Comparison of ENCODE assay signal across 8 mouse cellular contexts in the genomic region with DNA sequence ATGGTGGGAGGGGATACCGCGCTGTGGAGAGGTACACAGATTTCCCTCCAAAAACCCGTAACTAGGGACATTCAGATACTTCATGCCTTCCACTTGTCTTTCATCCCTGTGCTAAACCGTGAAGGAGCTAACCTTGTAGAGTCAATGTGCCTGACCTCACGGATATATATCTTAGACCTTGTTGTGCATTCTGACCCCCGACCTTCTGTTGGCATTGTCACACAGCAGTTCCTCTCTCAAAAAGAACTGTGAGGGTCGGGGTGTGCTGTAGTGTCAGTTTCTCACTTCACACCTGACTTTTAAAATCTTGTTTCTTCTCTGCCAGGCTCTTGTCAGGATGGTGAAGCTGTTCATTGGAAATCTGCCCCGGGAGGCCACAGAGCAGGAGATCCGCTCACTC. TPM values are rescaled to one million over a fixed set of nuclear protein-coding genes. Genes with fewer than 3 reads are reported as not detected.
DNase-seq lines count a peak whose midpoint lies in the region; ATAC-seq and TF ChIP-seq lines count a peak whose summit lies in the region.

No protein-coding gene starts in this region.

- H3K9ac ChIP-seq in liver, embryonic 15.5 days: peak overlapping the region; percentile 77

- no peaks in the 10 kb centered on the region for H3K27me3 ChIP-seq in erythroblast, embryonic 14.5 days (ENCODE audit: control insufficient read depth)
- H3K27me3 ChIP-seq in thymus, adult 2 months (ENCODE audit: control insufficient read depth, insufficient read depth, low read length): no peaks in the 10 kb centered on the region
- H3K27me3 ChIP-seq in liver, embryonic 15.5 days: no peaks in the 10 kb centered on the region

- no peak for DNase-seq in thymus, adult 2 months
- no peak for DNase-seq in thymus, postnatal 25 days
- DNase-seq in adrenal gland, adult 2 months: no peak
- no peak for DNase-seq in testis, postnatal 10 days (ENCODE audit: low spot score)
- no peak for DNase-seq in cerebellum, adult 18-20 months

- no peak for TF ChIP-seq CTCF in thymus, adult 2 months (IDR thresholded peaks at IDR 0.05; ENCODE audit: borderline replicate concordance, control insufficient read depth, extremely low read depth, insufficient read depth, low read length, poor library complexity)

- no peak for ATAC-seq in erythroblast, adult 5-6 weeks (replicated peaks; ENCODE audit: low FRiP score, poor library complexity, severe bottlenecking)
- ATAC-seq in liver, embryonic 15.5 days (ENCODE audit: insufficient read depth): no peak

- H3K27ac ChIP-seq in thymus, adult 2 months (ENCODE audit: control insufficient read depth, insufficient read depth, low read length): peak overlapping the region; percentile 63; the same call in 1 of the 2 replicates
- H3K27ac ChIP-seq in liver, embryonic 15.5 days (replicated peaks): peak overlapping the region; percentile 85

- no peaks in the 10 kb centered on the region for H3K9me3 ChIP-seq in erythroblast, embryonic 14.5 days (ENCODE audit: control insufficient read depth, low read length)
- H3K9me3 ChIP-seq in liver, embryonic 15.5 days (replicated peaks): no peaks in the 10 kb centered on the region

- H3K4me3 ChIP-seq in erythroblast, embryonic 14.5 days (replicated peaks): peak overlapping the region; percentile 82
- peak overlapping the region; percentile 71 for H3K4me3 ChIP-seq in thymus, adult 2 months (ENCODE audit: control insufficient read depth, insufficient read depth, low read length)
- H3K4me3 ChIP-seq in liver, embryonic 15.5 days (replicated peaks): peak overlapping the region; percentile 79

- TF ChIP-seq POLR2A in thymus, adult 2 months (IDR thresholded peaks at IDR 0.05; ENCODE audit: control insufficient read depth, extremely low read depth, insufficient read depth, low read length, poor library complexity): no peak

- 13% methylated on average over 9 of the region's 9 CpGs for WGBS in thymus, adult 2 months
- 12% methylated on average over 9 of the region's 9 CpGs for WGBS in liver, embryonic 15.5 days (ENCODE audit: insufficient replicate concordance)

- H3K4me1 ChIP-seq in erythroblast, embryonic 14.5 days (ENCODE audit: control insufficient read depth): peaks cover 28% of the 10 kb centered on the region
- H3K4me1 ChIP-seq in thymus, adult 2 months (replicated peaks; ENCODE audit: control insufficient read depth, insufficient read depth, low read length): peaks cover 11% of the 10 kb centered on the region
- peaks cover 22% of the 10 kb centered on the region for H3K4me1 ChIP-seq in liver, embryonic 15.5 days (replicated peaks)

- peaks cover 38% of the 10 kb centered on the region for H3K36me3 ChIP-seq in erythroblast, embryonic 14.5 days (ENCODE audit: control insufficient read depth)
- H3K36me3 ChIP-seq in thymus, adult 2 months (ENCODE audit: control insufficient read depth, insufficient read depth, low read length): no peaks in the 10 kb centered on the region; the same call in 1 of the 2 replicates
- peaks cover 18% of the 10 kb centered on the region for H3K36me3 ChIP-seq in liver, embryonic 15.5 days (replicated peaks)

- peak overlapping the region; percentile 85 for H3K4me2 ChIP-seq in liver, embryonic 15.5 days

RNA-seq across cellular contexts. Expression of a gene that starts 0.6 kb away (rescaled TPM):
- polyA plus RNA-seq in erythroblast, embryonic 14.5 days (2012): 0.32 and 0.47 TPM in 2 replicates
- 0.58 and 4.0 TPM in 2 replicates for total RNA-seq in erythroblast, adult 5-6 weeks (2015; ENCODE audit: low replicate concordance)
- total RNA-seq in erythroblast, adult 5-6 weeks (2017; ENCODE audit: low replicate concordance): 6.6 and 7.5 TPM in 2 replicates
- 20.0 and 20.2 TPM in 2 replicates for polyA plus RNA-seq in thymus, adult 2 months (2012; rRNA removed)
- 15.6 and 18.7 TPM in 2 replicates for polyA plus RNA-seq in liver, embryonic 15.5 days (2015; fragmentation: Nextera tagmentation; extraction: Ambion mirVana)
- 10 to 100 TPM; 12.4 to 17.9 TPM for total RNA-seq in adrenal gland, adult 2 months (2021)
- 5.8 and 7.4 TPM in 2 replicates for polyA plus RNA-seq in adrenal gland, adult 2 months (2012; rRNA removed)

RNA-seq across cellular contexts. Expression of a gene that starts 36.8 kb away (rescaled TPM):
- polyA plus RNA-seq in erythroblast, embryonic 14.5 days (2012): 1.1 and 1.6 TPM in 2 replicates
- 50.5 and 66.9 TPM in 2 replicates for total RNA-seq in erythroblast, adult 5-6 weeks (2015; ENCODE audit: low replicate concordance)
- 139 and 185 TPM in 2 replicates for total RNA-seq in erythroblast, adult 5-6 weeks (2017; ENCODE audit: low replicate concordance)
- polyA plus RNA-seq in thymus, adult 2 months (2012; rRNA removed): 113 and 130 TPM in 2 replicates
- polyA plus RNA-seq in liver, embryonic 15.5 days (2015; fragmentation: Nextera tagmentation; extraction: Ambion mirVana): 25.2 and 29.0 TPM in 2 replicates
- total RNA-seq in adrenal gland, adult 2 months (2021): 10 to 100 TPM; 50.2 to 72.7 TPM
- 11.8 and 14.7 TPM in 2 replicates for polyA plus RNA-seq in adrenal gland, adult 2 months (2012; rRNA removed)

RNA-seq across cellular contexts. Expression of a gene that starts 46.0 kb away (rescaled TPM):
- polyA plus RNA-seq in erythroblast, embryonic 14.5 days (2012): not detected in 2 replicates
- total RNA-seq in erythroblast, adult 5-6 weeks (2015; ENCODE audit: low replicate concordance): not detected in 2 replicates
- total RNA-seq in erythroblast, adult 5-6 weeks (2017; ENCODE audit: low replicate concordance): not detected in 2 replicates
- 0.23 and 0.26 TPM in 2 replicates for polyA plus RNA-seq in thymus, adult 2 months (2012; rRNA removed)
- polyA plus RNA-seq in liver, embryonic 15.5 days (2015; fragmentation: Nextera tagmentation; extraction: Ambion mirVana): 0.05 and 0.10 TPM in 2 replicates
- total RNA-seq in adrenal gland, adult 2 months (2021): under 1 TPM; 0.58 to 0.83 TPM
- polyA plus RNA-seq in adrenal gland, adult 2 months (2012; rRNA removed): 0.30 and 0.42 TPM in 2 replicates

RNA-seq across cellular contexts. Expression of a gene that starts 54.5 kb away (rescaled TPM):
- polyA plus RNA-seq in erythroblast, embryonic 14.5 days (2012): 0.19 and 0.62 TPM in 2 replicates
- total RNA-seq in erythroblast, adult 5-6 weeks (2015; ENCODE audit: low replicate concordance): 7.7 and 74.0 TPM in 2 replicates
- 20.6 and 28.2 TPM in 2 replicates for total RNA-seq in erythroblast, adult 5-6 weeks (2017; ENCODE audit: low replicate concordance)
- 30.1 and 56.3 TPM in 2 replicates for polyA plus RNA-seq in thymus, adult 2 months (2012; rRNA removed)
- polyA plus RNA-seq in liver, embryonic 15.5 days (2015; fragmentation: Nextera tagmentation; extraction: Ambion mirVana): 11.6 and 12.7 TPM in 2 replicates
- total RNA-seq in adrenal gland, adult 2 months (2021): 10 to 100 TPM; 15.3 to 25.3 TPM
- 24.1 and 31.9 TPM in 2 replicates for polyA plus RNA-seq in adrenal gland, adult 2 months (2012; rRNA removed)

RNA-seq across cellular contexts. Expression of a gene that starts 54.5 kb away (rescaled TPM):
- polyA plus RNA-seq in erythroblast, embryonic 14.5 days (2012): 3.8 and 5.1 TPM in 2 replicates
- total RNA-seq in erythroblast, adult 5-6 weeks (2015; ENCODE audit: low replicate concordance): 63.8 and 73.6 TPM in 2 replicates
- 59.4 and 71.3 TPM in 2 replicates for total RNA-seq in erythroblast, adult 5-6 weeks (2017; ENCODE audit: low replicate concordance)
- polyA plus RNA-seq in thymus, adult 2 months (2012; rRNA removed): 158 and 205 TPM in 2 replicates
- polyA plus RNA-seq in liver, embryonic 15.5 days (2015; fragmentation: Nextera tagmentation; extraction: Ambion mirVana): 37.5 and 41.4 TPM in 2 replicates
- 10 to 100 TPM; 37.9 to 45.9 TPM for total RNA-seq in adrenal gland, adult 2 months (2021)
- 83.4 and 97.2 TPM in 2 replicates for polyA plus RNA-seq in adrenal gland, adult 2 months (2012; rRNA removed)
